Mouse (Mus musculus): ENCODE measurements around the gene Coro1c. TPM values are rescaled to one million over a fixed set of nuclear protein-coding genes. Genes with fewer than 3 reads are reported as not detected.
A peak's percentile ranks its signal among the peaks of the same experiment; 100 is the strongest.

Gene Coro1c
- polyA plus RNA-seq, 1 experiment from 2014 or later = 169 TPM

GRCm38 (mm10) chr5:113827991-113828411 is 80.6 kb downstream of the Coro1c start:
- no peak overlapping the region for H3K4me3 ChIP-seq (ENCODE audit: low read depth, low read length)
- H3K4me1 ChIP-seq (ENCODE audit: control insufficient read depth, insufficient read depth, low read length) = no peaks in the 10 kb centered on the region
- ATAC-seq = no peak
- no peaks in the 10 kb centered on the region for H3K27me3 ChIP-seq (replicated peaks; ENCODE audit: control insufficient read depth, insufficient read depth, low read length)
- whole genome bisulfite sequencing = 58% methylated on average over 4 of the region's 4 CpGs
- no peak for DNase-seq (ENCODE audit: low spot score)
- H3K27ac ChIP-seq (ENCODE audit: low read depth, low read length) = no peak overlapping the region
- H3K36me3 ChIP-seq (ENCODE audit: control insufficient read depth, insufficient read depth, low read length) = no peaks in the 10 kb centered on the region
- H3K9ac ChIP-seq (ENCODE audit: low read length) = no peak overlapping the region
- no peak overlapping the region for H3K4me2 ChIP-seq (ENCODE audit: low read length)
- H3K9me3 ChIP-seq (replicated peaks; ENCODE audit: control insufficient read depth, low read length) = no peaks in the 10 kb centered on the region

GRCm38 (mm10) chr5:113826619-113827018 is 81.9 kb downstream of the Coro1c start:
- Histone ChIP-seq H3K9me3 (replicated peaks; ENCODE audit: control insufficient read depth, low read length) (no peaks in the 10 kb centered on the region), H3K4me3 (ENCODE audit: low read depth, low read length) (no peak overlapping the region), H3K9ac (ENCODE audit: low read length) (no peak overlapping the region), H3K4me1 (ENCODE audit: control insufficient read depth, insufficient read depth, low read length) (no peaks in the 10 kb centered on the region), H3K27me3 (replicated peaks; ENCODE audit: control insufficient read depth, insufficient read depth, low read length) (no peaks in the 10 kb centered on the region), H3K4me2 (ENCODE audit: low read length) (no peak overlapping the region), H3K27ac (ENCODE audit: low read depth, low read length) (no peak overlapping the region), H3K36me3 (ENCODE audit: control insufficient read depth, insufficient read depth, low read length) (no peaks in the 10 kb centered on the region)
- ATAC-seq (no peak), DNase-seq (ENCODE audit: low spot score) (no peak)
- WGBS = 91% methylated on average over 4 of the region's 4 CpGs

GRCm38 (mm10) chr5:113825558-113825957 is 83.0 kb downstream of the Coro1c start:
- DNase-seq (ENCODE audit: low spot score) (no peak), ATAC-seq (no peak)
- H3K27me3 ChIP-seq (replicated peaks; ENCODE audit: control insufficient read depth, insufficient read depth, low read length) = no peaks in the 10 kb centered on the region
- no peak overlapping the region for H3K9ac ChIP-seq (ENCODE audit: low read length)
- no peak overlapping the region for H3K4me2 ChIP-seq (ENCODE audit: low read length)
- 84% methylated on average over 7 of the region's 7 CpGs for WGBS
- no peak overlapping the region for H3K27ac ChIP-seq (ENCODE audit: low read depth, low read length)
- H3K36me3 ChIP-seq (ENCODE audit: control insufficient read depth, insufficient read depth, low read length) = no peaks in the 10 kb centered on the region
- H3K9me3 ChIP-seq (replicated peaks; ENCODE audit: control insufficient read depth, low read length) = no peaks in the 10 kb centered on the region
- H3K4me1 ChIP-seq (ENCODE audit: control insufficient read depth, insufficient read depth, low read length) = no peaks in the 10 kb centered on the region
- no peak overlapping the region for H3K4me3 ChIP-seq (ENCODE audit: low read depth, low read length)

GRCm38 (mm10) chr5:113824228-113824627 is 84.3 kb downstream of the Coro1c start:
- Histone ChIP-seq H3K4me1 (ENCODE audit: control insufficient read depth, insufficient read depth, low read length) (no peaks in the 10 kb centered on the region), H3K9me3 (replicated peaks; ENCODE audit: control insufficient read depth, low read length) (no peaks in the 10 kb centered on the region), H3K4me3 (ENCODE audit: low read depth, low read length) (no peak overlapping the region), H3K27ac (ENCODE audit: low read depth, low read length) (no peak overlapping the region), H3K9ac (ENCODE audit: low read length) (no peak overlapping the region), H3K4me2 (ENCODE audit: low read length) (no peak overlapping the region), H3K36me3 (ENCODE audit: control insufficient read depth, insufficient read depth, low read length) (no peaks in the 10 kb centered on the region), H3K27me3 (replicated peaks; ENCODE audit: control insufficient read depth, insufficient read depth, low read length) (no peaks in the 10 kb centered on the region)
- 88% methylated on average over 4 of the region's 4 CpGs for WGBS
- no peak for ATAC-seq
- no peak for DNase-seq (ENCODE audit: low spot score)

GRCm38 (mm10) chr5:113818572-113818971 is 90.0 kb downstream of the Coro1c start:
- H3K27me3 ChIP-seq (replicated peaks; ENCODE audit: control insufficient read depth, insufficient read depth, low read length) = no peaks in the 10 kb centered on the region
- no peaks in the 10 kb centered on the region for H3K4me1 ChIP-seq (ENCODE audit: control insufficient read depth, insufficient read depth, low read length)
- no peaks in the 10 kb centered on the region for H3K36me3 ChIP-seq (ENCODE audit: control insufficient read depth, insufficient read depth, low read length)
- no peak overlapping the region for H3K4me3 ChIP-seq (ENCODE audit: low read depth, low read length)
- ATAC-seq = no peak
- H3K9me3 ChIP-seq (replicated peaks; ENCODE audit: control insufficient read depth, low read length) = no peaks in the 10 kb centered on the region
- 67% methylated on average over 14 of the region's 14 CpGs for WGBS
- H3K27ac ChIP-seq (ENCODE audit: low read depth, low read length) = no peak overlapping the region
- DNase-seq (ENCODE audit: low spot score) = peak; percentile 54
- no peak overlapping the region for H3K9ac ChIP-seq (ENCODE audit: low read length)
- H3K4me2 ChIP-seq (ENCODE audit: low read length) = no peak overlapping the region

- H3K36me3 ChIP-seq (ENCODE audit: control insufficient read depth, insufficient read depth, low read length) = no peaks in the 10 kb centered on the region
- no peak overlapping the region; the same call in 1 of the 2 replicates for H3K4me2 ChIP-seq (ENCODE audit: low read length)
- H3K4me3 ChIP-seq (ENCODE audit: low read depth, low read length) = no peak overlapping the region
- DNase-seq (ENCODE audit: low spot score) (peak; percentile 78), ATAC-seq (peak; percentile 48; the same call in 1 of the 2 replicates)
- no peaks in the 10 kb centered on the region for H3K4me1 ChIP-seq (ENCODE audit: control insufficient read depth, insufficient read depth, low read length)
- H3K9ac ChIP-seq (ENCODE audit: low read length) = no peak overlapping the region; the same call in 1 of the 2 replicates
- H3K9me3 ChIP-seq (replicated peaks; ENCODE audit: control insufficient read depth, low read length) = no peaks in the 10 kb centered on the region
- H3K27ac ChIP-seq (ENCODE audit: low read depth, low read length) = no peak overlapping the region
- H3K27me3 ChIP-seq (replicated peaks; ENCODE audit: control insufficient read depth, insufficient read depth, low read length) = no peaks in the 10 kb centered on the region
- WGBS = 12% methylated on average over 15 of the region's 15 CpGs
Observed at GRCm38 (mm10) chr5:113815638-113816152, 92.9 kb downstream of the Coro1c start.

GRCm38 (mm10) chr5:113815041-113815389 is 93.5 kb downstream of the Coro1c start:
- Histone ChIP-seq H3K4me2 (ENCODE audit: low read length) (no peak overlapping the region), H3K4me3 (ENCODE audit: low read depth, low read length) (no peak overlapping the region), H3K9ac (ENCODE audit: low read length) (no peak overlapping the region), H3K36me3 (ENCODE audit: control insufficient read depth, insufficient read depth, low read length) (no peaks in the 10 kb centered on the region), H3K4me1 (ENCODE audit: control insufficient read depth, insufficient read depth, low read length) (no peaks in the 10 kb centered on the region), H3K27ac (ENCODE audit: low read depth, low read length) (no peak overlapping the region), H3K27me3 (replicated peaks; ENCODE audit: control insufficient read depth, insufficient read depth, low read length) (no peaks in the 10 kb centered on the region), H3K9me3 (replicated peaks; ENCODE audit: control insufficient read depth, low read length) (no peaks in the 10 kb centered on the region)
- DNase-seq (ENCODE audit: low spot score) (no peak), ATAC-seq (no peak)
- 54% methylated on average over 11 of the region's 11 CpGs for WGBS

- Histone ChIP-seq H3K9me3 (replicated peaks; ENCODE audit: control insufficient read depth, low read length) (no peaks in the 10 kb centered on the region), H3K36me3 (ENCODE audit: control insufficient read depth, insufficient read depth, low read length) (no peaks in the 10 kb centered on the region), H3K9ac (ENCODE audit: low read length) (no peak overlapping the region), H3K4me1 (ENCODE audit: control insufficient read depth, insufficient read depth, low read length) (no peaks in the 10 kb centered on the region), H3K4me3 (ENCODE audit: low read depth, low read length) (no peak overlapping the region), H3K27ac (ENCODE audit: low read depth, low read length) (no peak overlapping the region), H3K4me2 (ENCODE audit: low read length) (no peak overlapping the region), H3K27me3 (replicated peaks; ENCODE audit: control insufficient read depth, insufficient read depth, low read length) (no peaks in the 10 kb centered on the region)
- no peak for ATAC-seq
- no peak for DNase-seq (ENCODE audit: low spot score)
- 37% methylated on average over 27 of the region's 27 CpGs for WGBS
Observed at GRCm38 (mm10) chr5:113814111-113815040, 94.2 kb downstream of the Coro1c start.

GRCm38 (mm10) chr5:113813608-113814007 is 95.0 kb downstream of the Coro1c start:
- Histone ChIP-seq H3K4me1 (ENCODE audit: control insufficient read depth, insufficient read depth, low read length) (no peaks in the 10 kb centered on the region), H3K4me3 (ENCODE audit: low read depth, low read length) (no peak overlapping the region), H3K9ac (ENCODE audit: low read length) (no peak overlapping the region), H3K27ac (ENCODE audit: low read depth, low read length) (no peak overlapping the region), H3K9me3 (replicated peaks; ENCODE audit: control insufficient read depth, low read length) (no peaks in the 10 kb centered on the region), H3K27me3 (replicated peaks; ENCODE audit: control insufficient read depth, insufficient read depth, low read length) (no peaks in the 10 kb centered on the region), H3K36me3 (ENCODE audit: control insufficient read depth, insufficient read depth, low read length) (no peaks in the 10 kb centered on the region), H3K4me2 (ENCODE audit: low read length) (no peak overlapping the region)
- 26% methylated on average over 9 of the region's 9 CpGs for whole genome bisulfite sequencing
- DNase-seq (ENCODE audit: low spot score) (no peak), ATAC-seq (no peak)

Measured in forebrain, embryonic 14.5 days (tissue).